Mouse (Mus musculus) retina, embryonic 14.5 days (tissue): ENCODE results near the gene Rnf144b.
A peak's percentile ranks its signal among the peaks of the same experiment; 100 is the strongest.

Experiments used
- DNase-seq: peaks from one replicate; pipeline ENCODE4 v3.0.0-alpha.2; 2015; ENCODE audit warnings: low spot score

Rnf144b gene

GRCm38 (mm10) chr13:47223576-47224538, 101.4 kb downstream of the Rnf144b start:
- no peak for DNase-seq

GRCm38 (mm10) chr13:47224648-47225323, 102.3 kb downstream of the Rnf144b start:
- peak; percentile 37 for DNase-seq

DNA sequence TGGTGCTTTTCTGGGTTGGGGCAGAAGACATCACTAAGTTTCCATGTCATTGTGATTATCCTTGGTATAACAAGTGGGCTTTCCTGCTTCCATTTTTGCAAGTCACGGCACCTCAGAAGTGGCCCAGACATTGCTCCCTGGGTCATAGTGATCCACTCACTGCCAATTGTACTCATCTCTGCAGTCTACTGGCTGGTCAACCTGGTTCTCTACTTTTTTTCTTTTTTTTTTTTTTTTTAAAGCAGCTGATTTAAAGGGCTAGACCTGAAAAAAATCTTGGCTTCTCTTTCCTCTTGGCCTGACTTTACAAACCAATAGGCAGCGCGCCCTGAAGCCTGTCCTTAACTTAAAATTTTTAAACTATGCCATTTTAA, 102.9 kb downstream of the Rnf144b start:
- no peak for DNase-seq

- DNase-seq, result no peak
Measured at GRCm38 (mm10) chr13:47225802-47226201, 103.3 kb downstream of the Rnf144b start.

- DNase-seq, result no peak
Measured at GRCm38 (mm10) chr13:47226521-47226920, 104.1 kb downstream of the Rnf144b start.

- no peak for DNase-seq
Measured at GRCm38 (mm10) chr13:47228201-47228600, 105.7 kb downstream of the Rnf144b start.

GRCm38 (mm10) chr13:47228626-47229190, 106.3 kb downstream of the Rnf144b start:
- DNase-seq, result no peak

DNA sequence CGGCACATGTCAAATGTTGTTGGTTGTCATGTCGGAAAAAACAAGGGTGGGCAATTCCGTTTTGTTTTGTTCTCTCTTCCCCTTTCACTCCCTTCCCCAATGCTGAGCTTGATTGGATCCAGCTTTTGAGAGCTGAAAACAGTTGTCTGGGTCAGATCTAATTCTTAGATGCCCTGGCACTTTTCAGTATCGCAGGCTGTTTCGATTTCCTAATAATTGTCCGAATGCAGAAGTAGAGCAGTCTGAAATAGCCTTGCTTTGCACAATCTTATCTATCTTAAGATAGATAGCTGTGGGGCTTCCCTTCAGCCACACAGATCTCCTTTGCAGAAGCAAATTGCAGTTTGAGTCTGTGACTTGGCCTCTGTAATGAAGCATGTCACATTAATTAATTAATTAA, 109.7 kb downstream of the Rnf144b start:
- DNase-seq, result no peak

DNA sequence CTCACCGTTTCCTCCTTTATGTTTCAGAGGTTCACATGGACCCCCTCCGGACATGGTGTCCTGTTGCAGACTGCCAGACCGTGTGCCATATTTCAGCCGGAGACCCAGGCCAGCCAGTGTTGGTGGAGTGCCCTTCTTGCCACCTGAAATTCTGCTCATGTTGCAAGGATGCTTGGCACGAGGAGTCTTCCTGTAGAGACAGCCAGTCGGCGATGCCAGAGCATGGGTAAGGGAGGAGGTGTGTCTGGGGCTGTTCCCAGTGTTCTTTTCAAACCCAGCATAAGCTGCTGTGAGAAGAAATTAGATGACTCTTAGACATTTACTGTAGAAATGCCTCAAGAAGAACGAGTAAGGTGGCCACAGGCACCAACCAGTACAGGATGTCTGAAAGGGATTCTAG, 114.9 kb downstream of the Rnf144b start:
- DNase-seq, result no peak

DNA sequence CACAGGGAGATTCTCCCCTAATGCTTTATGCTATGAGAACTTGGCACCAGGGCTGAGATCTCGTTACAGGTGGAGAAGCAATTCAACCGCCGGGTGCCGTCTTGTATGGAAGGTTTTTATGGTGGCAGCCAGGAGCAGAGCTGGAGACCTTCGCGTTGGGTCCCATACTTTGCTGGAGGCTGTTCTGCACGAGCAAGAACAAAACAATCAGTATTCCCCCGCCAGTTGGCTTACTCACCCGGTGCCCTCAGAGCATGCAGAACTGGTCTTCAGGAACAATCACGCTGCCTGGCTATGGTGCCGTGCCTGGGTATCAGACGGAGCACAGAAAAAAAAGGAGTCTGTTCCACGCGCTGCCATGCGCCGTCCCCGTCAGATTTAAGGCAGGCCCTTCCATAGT, 115.7 kb downstream of the Rnf144b start:
- DNase-seq, result no peak

GRCm38 (mm10) chr13:47243569-47243968, 121.1 kb downstream of the Rnf144b start:
- DNase-seq, result no peak

DNA sequence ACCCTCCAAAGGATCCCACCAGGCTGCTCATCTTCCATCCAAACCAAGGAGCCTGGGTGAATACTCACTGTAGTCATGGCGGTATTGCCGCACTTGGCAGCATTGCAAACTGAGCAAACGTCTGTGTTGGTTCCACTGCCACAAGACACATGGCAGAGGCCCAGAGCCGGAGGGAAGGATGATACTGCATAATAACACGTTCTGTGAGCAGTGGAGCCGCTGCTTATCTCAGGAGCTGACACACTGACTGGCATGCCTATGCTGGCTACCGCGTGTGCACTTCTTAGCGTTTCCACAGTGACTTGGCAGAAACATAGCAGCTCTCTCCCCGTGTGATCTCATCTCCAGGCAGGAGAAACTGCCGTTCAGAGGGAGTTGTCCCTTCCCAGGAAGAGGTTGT, 122.3 kb downstream of the Rnf144b start:
- no peak for DNase-seq

GRCm38 (mm10) chr13:47246459-47246858, 124.0 kb downstream of the Rnf144b start:
- no peak for DNase-seq

GRCm38 (mm10) chr13:47247156-47247800, 124.8 kb downstream of the Rnf144b start:
- no peak for DNase-seq

DNA sequence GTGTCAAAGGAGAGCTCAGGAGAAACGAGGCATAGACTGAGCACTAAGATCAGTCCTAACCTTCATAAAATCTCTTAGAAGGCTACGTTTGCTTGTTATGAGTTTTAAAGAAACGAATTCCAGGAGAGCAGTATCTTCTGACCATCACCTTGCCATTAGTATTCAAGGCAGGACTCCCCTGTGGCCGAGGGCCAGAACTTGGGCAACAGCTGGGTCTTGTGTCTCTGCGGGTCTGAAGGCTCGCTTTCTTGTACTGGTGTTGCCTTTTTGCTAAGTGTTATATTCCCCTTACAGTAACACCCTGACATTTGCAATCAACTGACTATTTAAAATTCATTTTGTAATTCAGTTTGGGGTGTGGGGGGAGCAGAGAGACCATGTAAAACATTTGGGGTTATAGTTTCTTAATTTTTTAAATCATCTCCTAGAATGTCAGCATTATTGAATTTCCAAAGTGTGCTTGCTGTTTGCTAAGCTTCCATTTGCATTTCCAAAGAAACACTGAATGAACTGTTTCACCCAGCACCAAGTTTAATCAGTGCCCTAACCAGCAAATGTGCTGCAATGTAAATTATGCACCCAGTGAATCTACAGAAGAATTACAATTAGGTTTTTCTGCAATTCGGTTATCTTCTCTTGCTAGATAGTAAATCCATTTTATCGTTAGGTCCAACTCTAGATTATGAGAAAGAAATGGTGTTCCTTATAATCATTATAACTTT, 126.0 kb downstream of the Rnf144b start:
- DNase-seq, result no peak

DNA sequence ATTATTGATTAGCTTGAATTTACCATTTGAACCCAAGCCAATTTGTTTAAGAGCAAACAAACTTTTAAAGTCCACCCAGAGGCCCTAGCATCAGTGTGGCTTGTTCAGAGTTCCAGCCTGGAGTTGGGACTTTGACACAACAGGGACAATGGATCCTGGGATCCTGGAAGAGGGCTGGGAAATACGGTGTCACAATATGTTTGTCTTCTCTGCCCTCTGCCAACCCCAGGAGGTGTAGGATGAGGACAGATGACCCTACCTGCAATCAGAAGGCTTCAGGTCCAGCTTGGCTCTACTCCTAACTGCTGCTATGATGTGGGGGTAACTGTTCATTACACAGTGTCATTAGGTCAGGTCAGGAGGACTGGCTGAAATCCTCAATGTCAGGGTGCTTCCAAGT, 128.2 kb downstream of the Rnf144b start:
- DNase-seq, result no peak

- DNase-seq, result no peak
Measured at GRCm38 (mm10) chr13:47251114-47251764, 128.8 kb downstream of the Rnf144b start.

DNA sequence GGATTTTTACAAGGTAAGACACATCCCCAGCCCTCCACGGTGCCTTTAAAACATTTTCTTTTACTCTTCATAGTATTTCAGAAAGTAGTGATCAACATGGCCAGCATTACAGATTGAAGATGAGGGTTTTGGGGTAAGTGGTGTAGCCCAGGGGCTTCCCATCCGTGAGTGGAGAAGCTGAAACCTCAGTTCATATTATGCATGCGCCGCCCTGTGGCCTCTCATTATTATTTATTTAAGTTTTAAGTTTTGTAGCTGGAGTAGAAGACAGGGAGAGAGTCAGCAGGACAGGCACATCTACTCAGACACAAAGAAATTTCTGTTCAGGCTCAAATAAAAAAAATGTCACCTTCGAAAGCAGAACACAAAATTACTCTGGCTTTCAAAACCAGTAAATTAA, 131.3 kb downstream of the Rnf144b start:
- DNase-seq, result no peak

- no peak for DNase-seq
Measured at GRCm38 (mm10) chr13:47259297-47259696, 136.8 kb downstream of the Rnf144b start.

GRCm38 (mm10) chr13:47261961-47262360, 139.5 kb downstream of the Rnf144b start:
- DNase-seq, result no peak

GRCm38 (mm10) chr13:47264382-47264781, 141.9 kb downstream of the Rnf144b start:
- DNase-seq, result no peak
